Comparison of ENCODE assay signal across 7 mouse cellular contexts in genomic region chr5:129177697-129178511, GRCm38 (mm10).
DNase-seq lines count a peak whose midpoint lies in the region; ATAC-seq and TF ChIP-seq lines count a peak whose summit lies in the region.

No protein-coding gene starts in this region.

- peaks cover 47% of the 10 kb centered on the region for H3K27me3 ChIP-seq in embryonic facial prominence, embryonic 10.5 days (replicated peaks; ENCODE audit: low read depth, poor library complexity, severe bottlenecking)
- H3K27me3 ChIP-seq in kidney, adult 2 months (replicated peaks; ENCODE audit: control insufficient read depth, insufficient read depth, low read length): no peaks in the 10 kb centered on the region
- H3K27me3 ChIP-seq in limb, embryonic 11.5 days (ENCODE audit: control insufficient read depth, insufficient read depth, low read length): no peaks in the 10 kb centered on the region
- H3K27me3 ChIP-seq in midbrain, embryonic 13.5 days: 0 out of 2 replicates have a peak, but pooled peaks cover 2% of the 10 kb centered on the region
- no peaks in the 10 kb centered on the region for H3K27me3 ChIP-seq in small intestine, adult 2 months (ENCODE audit: control insufficient read depth, insufficient read depth, low read length)

- no peak overlapping the region for H3K27ac ChIP-seq in embryonic facial prominence, embryonic 10.5 days (replicated peaks)
- no peak overlapping the region for H3K27ac ChIP-seq in kidney, adult 2 months (ENCODE audit: insufficient read depth, low read depth, low read length)
- H3K27ac ChIP-seq in limb, embryonic 11.5 days (replicated peaks; ENCODE audit: low read depth, low read length): no peak overlapping the region
- H3K27ac ChIP-seq in midbrain, embryonic 13.5 days: no peak overlapping the region
- H3K27ac ChIP-seq in small intestine, adult 2 months (ENCODE audit: insufficient read depth, low read depth, low read length): no peak overlapping the region

- H3K9ac ChIP-seq in limb, embryonic 11.5 days (ENCODE audit: low read length): no peak overlapping the region
- H3K9ac ChIP-seq in midbrain, embryonic 13.5 days (replicated peaks): no peak overlapping the region

- no peaks in the 10 kb centered on the region for H3K36me3 ChIP-seq in embryonic facial prominence, embryonic 10.5 days (replicated peaks)
- H3K36me3 ChIP-seq in kidney, adult 2 months (ENCODE audit: control insufficient read depth, insufficient read depth, low read length): no peaks in the 10 kb centered on the region
- H3K36me3 ChIP-seq in limb, embryonic 11.5 days (ENCODE audit: control insufficient read depth, insufficient read depth, low read length): no peaks in the 10 kb centered on the region
- no peaks in the 10 kb centered on the region for H3K36me3 ChIP-seq in midbrain, embryonic 13.5 days
- no peaks in the 10 kb centered on the region for H3K36me3 ChIP-seq in small intestine, adult 2 months (ENCODE audit: control insufficient read depth, insufficient read depth, low read length)

- 49% methylated on average over 14 of the region's 14 CpGs for WGBS in embryonic facial prominence, embryonic 10.5 days
- 40% methylated on average over 14 of the region's 14 CpGs for WGBS in kidney, adult 2 months
- WGBS in limb, embryonic 11.5 days: 52% methylated on average over 14 of the region's 14 CpGs
- 51% methylated on average over 14 of the region's 14 CpGs for WGBS in midbrain, embryonic 13.5 days
- WGBS in small intestine, adult 2 months: 37% methylated on average over 14 of the region's 14 CpGs

- peak; percentile 44; the same call in 1 of the 2 replicates for ATAC-seq in limb, embryonic 11.5 days (ENCODE audit: insufficient number of reproducible peaks, low FRiP score, low TSS enrichment, low read depth)
- peak; percentile 83 for ATAC-seq in midbrain, embryonic 13.5 days

- H3K4me3 ChIP-seq in embryonic facial prominence, embryonic 10.5 days: no peak overlapping the region
- no peak overlapping the region; the same call in 1 of the 2 replicates for H3K4me3 ChIP-seq in kidney, adult 2 months (ENCODE audit: insufficient read depth, low read depth, low read length)
- no peak overlapping the region for H3K4me3 ChIP-seq in limb, embryonic 11.5 days (ENCODE audit: low read depth, low read length)
- H3K4me3 ChIP-seq in midbrain, embryonic 13.5 days (replicated peaks): no peak overlapping the region
- peak overlapping the region; percentile 52; the same call in 1 of the 2 replicates for H3K4me3 ChIP-seq in small intestine, adult 2 months (ENCODE audit: low read depth, low read length)

- no peak for TF ChIP-seq POLR2A in kidney, adult 2 months (IDR thresholded peaks at IDR 0.05; ENCODE audit: low read depth, low read length)
- TF ChIP-seq POLR2A in small intestine, adult 2 months (IDR thresholded peaks at IDR 0.05; ENCODE audit: low read depth, low read length): no peak

- no peaks in the 10 kb centered on the region for H3K9me3 ChIP-seq in embryonic facial prominence, embryonic 10.5 days
- H3K9me3 ChIP-seq in limb, embryonic 11.5 days (ENCODE audit: control insufficient read depth, low read length): no peaks in the 10 kb centered on the region
- no peaks in the 10 kb centered on the region for H3K9me3 ChIP-seq in midbrain, embryonic 13.5 days

- DNase-seq in adrenal gland, postnatal 10 days: peak; percentile 93
- DNase-seq in embryonic facial prominence, embryonic 10.5 days (ENCODE audit: low spot score): peak; percentile 85
- DNase-seq in heart, adult 18-20 months: peak; percentile 83 to 93
- DNase-seq in kidney, adult 2 months: peak; percentile 84
- peak; percentile 93 for DNase-seq in limb, embryonic 11.5 days (ENCODE audit: low spot score)

- TF ChIP-seq CTCF in kidney, adult 2 months (conservative IDR thresholded peaks at IDR 0.05; ENCODE audit: insufficient read depth, insufficient read length, low read depth, low read length): peak; percentile 97
- peak; percentile 93 for TF ChIP-seq CTCF in small intestine, adult 2 months (IDR thresholded peaks at IDR 0.05; ENCODE audit: extremely low read depth, insufficient read length, insufficient replicate concordance, low read depth, low read length)

- peaks cover 13% of the 10 kb centered on the region for H3K4me1 ChIP-seq in embryonic facial prominence, embryonic 10.5 days
- H3K4me1 ChIP-seq in kidney, adult 2 months (ENCODE audit: control insufficient read depth, insufficient read depth, low read length): no peaks in the 10 kb centered on the region
- no peaks in the 10 kb centered on the region for H3K4me1 ChIP-seq in limb, embryonic 11.5 days (ENCODE audit: control insufficient read depth, insufficient read depth, low read length)
- peaks cover 16% of the 10 kb centered on the region for H3K4me1 ChIP-seq in midbrain, embryonic 13.5 days (replicated peaks)
- no peaks in the 10 kb centered on the region; the same call in 1 of the 2 replicates for H3K4me1 ChIP-seq in small intestine, adult 2 months (ENCODE audit: control insufficient read depth, insufficient read depth, insufficient read length, low read length)

- no peak overlapping the region for H3K4me2 ChIP-seq in limb, embryonic 11.5 days (ENCODE audit: low read depth, severe bottlenecking)
- H3K4me2 ChIP-seq in midbrain, embryonic 13.5 days (replicated peaks): no peak overlapping the region
